Comparison of ENCODE assay signal across 8 mouse cellular contexts in the genomic region with DNA sequence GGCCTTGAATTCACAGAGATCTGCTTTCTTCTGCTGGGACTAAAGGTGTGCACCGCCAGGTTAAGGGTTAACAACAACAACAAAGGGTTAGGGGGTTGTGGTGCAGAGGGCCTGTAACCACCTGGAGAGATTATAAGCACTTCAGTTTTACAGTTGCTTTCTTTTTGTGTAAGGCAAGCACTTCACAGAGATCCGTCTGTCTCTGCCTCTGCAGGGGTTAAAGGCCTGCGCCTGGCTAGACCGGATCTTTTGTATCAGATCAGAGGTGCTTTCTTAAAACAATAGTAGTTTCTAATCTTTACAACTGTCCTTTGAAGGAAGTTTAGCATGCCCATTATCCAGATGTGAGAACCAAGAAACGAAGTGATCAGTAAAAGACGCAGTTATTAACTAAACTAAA. TPM values are rescaled to one million over a fixed set of nuclear protein-coding genes. Genes with fewer than 3 reads are reported as not detected.
DNase-seq lines count a peak whose midpoint lies in the region; ATAC-seq and TF ChIP-seq lines count a peak whose summit lies in the region.

No protein-coding gene starts in this region.

- H3K9me3 ChIP-seq in intestine, embryonic 16.5 days (ENCODE audit: control insufficient read depth, low read length) = no peaks in the 10 kb centered on the region

- H3K9ac ChIP-seq in intestine, embryonic 16.5 days (ENCODE audit: low read depth, low read length) = peak overlapping the region; percentile 51; the same call in 1 of the 2 replicates

- WGBS in intestine, embryonic 16.5 days = 21% methylated on average over 6 of the region's 6 CpGs
- 25% methylated on average over 6 of the region's 6 CpGs for WGBS in small intestine, adult 2 months

- no peaks in the 10 kb centered on the region for H3K27me3 ChIP-seq in intestine, embryonic 16.5 days (replicated peaks; ENCODE audit: control insufficient read depth, insufficient read depth, low read length)
- no peaks in the 10 kb centered on the region for H3K27me3 ChIP-seq in small intestine, adult 2 months (ENCODE audit: control insufficient read depth, insufficient read depth, low read length)

- no peak for TF ChIP-seq POLR2A in cortical plate, adult 2 months (IDR thresholded peaks at IDR 0.05; ENCODE audit: extremely low read depth, insufficient read depth, low read length)
- no peak for TF ChIP-seq POLR2A in small intestine, adult 2 months (IDR thresholded peaks at IDR 0.05; ENCODE audit: low read depth, low read length)

- TF ChIP-seq CTCF in layer of hippocampus, adult 2 months (conservative IDR thresholded peaks at IDR 0.05) = no peak
- no peak for TF ChIP-seq CTCF in cortical plate, adult 2 months (IDR thresholded peaks at IDR 0.05; ENCODE audit: extremely low read depth, insufficient read depth, low read length)
- TF ChIP-seq CTCF in small intestine, adult 2 months (IDR thresholded peaks at IDR 0.05; ENCODE audit: extremely low read depth, insufficient read length, insufficient replicate concordance, low read depth, low read length) = no peak

- H3K27ac ChIP-seq in layer of hippocampus, adult 2 months = peak overlapping the region; percentile 79; the same call in 1 of the 2 replicates
- no peak overlapping the region for H3K27ac ChIP-seq in cortical plate, adult 2 months (ENCODE audit: insufficient read depth, low read length)
- H3K27ac ChIP-seq in intestine, embryonic 16.5 days (ENCODE audit: low read length) = 0 out of 2 replicates have a peak overlapping the region, but pooled peaks have one; percentile 25
- H3K27ac ChIP-seq in small intestine, adult 2 months (ENCODE audit: insufficient read depth, low read depth, low read length) = no peak overlapping the region

- peak; percentile 40 for ATAC-seq in intestine, embryonic 16.5 days

- no peaks in the 10 kb centered on the region for H3K36me3 ChIP-seq in intestine, embryonic 16.5 days (ENCODE audit: control insufficient read depth, insufficient read depth, low read length)
- peaks cover 10% of the 10 kb centered on the region for H3K36me3 ChIP-seq in small intestine, adult 2 months (ENCODE audit: control insufficient read depth, insufficient read depth, low read length)

- H3K4me3 ChIP-seq in layer of hippocampus, adult 2 months = peak overlapping the region; percentile 68
- peak overlapping the region; percentile 90; the same call in 1 of the 2 replicates for H3K4me3 ChIP-seq in cortical plate, adult 2 months (ENCODE audit: insufficient read depth, low read length)
- peak overlapping the region; percentile 55 for H3K4me3 ChIP-seq in intestine, embryonic 16.5 days (ENCODE audit: low read length)
- peak overlapping the region; percentile 98 for H3K4me3 ChIP-seq in small intestine, adult 2 months (ENCODE audit: low read depth, low read length)

- DNase-seq in layer of hippocampus, adult 2 months (ENCODE audit: low spot score in 2 of 2) = no peak
- DNase-seq in layer of hippocampus, adult 9-11 months = no peak
- DNase-seq in urinary bladder, postnatal 36 days (ENCODE audit: low spot score in 2 of 2) = no peak
- DNase-seq in gastrocnemius, postnatal 4 days (ENCODE audit: low spot score in 2 of 2) = no peak
- no peak for DNase-seq in cerebellum, postnatal 10 days

- H3K4me1 ChIP-seq in cortical plate, adult 2 months (ENCODE audit: control insufficient read depth, insufficient read depth, low read length) = peaks cover 2% of the 10 kb centered on the region; the same call in 1 of the 2 replicates
- H3K4me1 ChIP-seq in intestine, embryonic 16.5 days (ENCODE audit: control insufficient read depth, insufficient read depth, low read length) = no peaks in the 10 kb centered on the region
- H3K4me1 ChIP-seq in small intestine, adult 2 months (ENCODE audit: control insufficient read depth, insufficient read depth, insufficient read length, low read length) = peaks cover 4% of the 10 kb centered on the region; the same call in 1 of the 2 replicates

- H3K4me2 ChIP-seq in intestine, embryonic 16.5 days (ENCODE audit: low read depth, low read length) = peak overlapping the region; percentile 55

RNA-seq across cellular contexts. Expression of a gene that starts 0.4 kb away (rescaled TPM):
- total RNA-seq in layer of hippocampus, adult 2 months (2021) = 10 to 100 TPM; 29.5 to 36.6 TPM
- 31.6 and 33.1 TPM in 2 replicates for polyA plus RNA-seq in cortical plate, adult 2 months (2012; rRNA removed)
- polyA plus RNA-seq in intestine, embryonic 16.5 days (2015; fragmentation: Nextera tagmentation; extraction: Ambion mirVana) = 19.9 and 22.3 TPM in 2 replicates
- polyA plus RNA-seq in small intestine, adult 2 months (2012; rRNA removed) = 77.9 and 155 TPM in 2 replicates
- 10 to 100 TPM; 33.5 to 35.0 TPM for total RNA-seq in gastrocnemius, postnatal 4 days (2021)

RNA-seq across cellular contexts. Expression of a gene that starts 4.6 kb away (rescaled TPM):
- total RNA-seq in layer of hippocampus, adult 2 months (2021) = not detected
- not detected in 2 replicates for polyA plus RNA-seq in cortical plate, adult 2 months (2012; rRNA removed)
- not detected in 2 replicates for polyA plus RNA-seq in intestine, embryonic 16.5 days (2015; fragmentation: Nextera tagmentation; extraction: Ambion mirVana)
- polyA plus RNA-seq in small intestine, adult 2 months (2012; rRNA removed) = not detected in 2 replicates
- total RNA-seq in gastrocnemius, postnatal 4 days (2021) = not detected

RNA-seq across cellular contexts. Expression of a gene that starts 5.4 kb away (rescaled TPM):
- 1 to 10 TPM in 1 of 2 experiments, under 1 TPM in 1; 0.83 to 1.2 TPM for total RNA-seq in layer of hippocampus, adult 2 months (2021)
- polyA plus RNA-seq in cortical plate, adult 2 months (2012; rRNA removed) = 2.4 TPM in 2 replicates
- polyA plus RNA-seq in intestine, embryonic 16.5 days (2015; fragmentation: Nextera tagmentation; extraction: Ambion mirVana) = 15.6 and 15.7 TPM in 2 replicates
- 7.1 and 14.1 TPM in 2 replicates for polyA plus RNA-seq in small intestine, adult 2 months (2012; rRNA removed)
- 1 to 10 TPM; 7.2 to 9.6 TPM for total RNA-seq in gastrocnemius, postnatal 4 days (2021)

RNA-seq across cellular contexts. Expression of a gene that starts 9.6 kb away (rescaled TPM):
- total RNA-seq in layer of hippocampus, adult 2 months (2021) = not detected
- polyA plus RNA-seq in cortical plate, adult 2 months (2012; rRNA removed) = not detected in 2 replicates
- polyA plus RNA-seq in intestine, embryonic 16.5 days (2015; fragmentation: Nextera tagmentation; extraction: Ambion mirVana) = not detected in 2 replicates
- polyA plus RNA-seq in small intestine, adult 2 months (2012; rRNA removed) = 0.23 TPM in 1 of 2 replicates, not detected in the other
- total RNA-seq in gastrocnemius, postnatal 4 days (2021) = under 1 TPM in 1 of 2 experiments, not detected in 1; 0.52 TPM

RNA-seq across cellular contexts. Expression of a gene that starts 19.1 kb away (rescaled TPM):
- total RNA-seq in layer of hippocampus, adult 2 months (2021) = 10 to 100 TPM; 19.8 to 24.0 TPM
- polyA plus RNA-seq in cortical plate, adult 2 months (2012; rRNA removed) = 11.9 and 12.3 TPM in 2 replicates
- polyA plus RNA-seq in intestine, embryonic 16.5 days (2015; fragmentation: Nextera tagmentation; extraction: Ambion mirVana) = 1.6 and 1.8 TPM in 2 replicates
- polyA plus RNA-seq in small intestine, adult 2 months (2012; rRNA removed) = 13.7 and 32.2 TPM in 2 replicates
- 10 to 100 TPM; 59.1 to 60.3 TPM for total RNA-seq in gastrocnemius, postnatal 4 days (2021)

Comparison
In these comparisons a context has a peak if more than half of its experiments do, and no peak if none do; other contexts are left out.
1. H3K27ac ChIP-seq: peak in layer of hippocampus, adult 2 months (single experiment) and intestine, embryonic 16.5 days (single experiment); none in cortical plate, adult 2 months (single experiment) and small intestine, adult 2 months (single experiment).
2. Peak in every context shown above with its lines, with median percentiles within 50 percentile points of each other: H3K4me3 ChIP-seq.